Mouse (Mus musculus) forebrain, embryonic 16.5 days (tissue): Measurements from ENCODE around the gene Fam168b. TPM values are rescaled to one million over a fixed set of nuclear protein-coding genes. Genes with fewer than 3 reads are reported as not detected.

Source experiments
- ATAC-seq: fragments of 200-750 bp; cut with Nextera tagmentation; 2 replicates; pipeline ENCODE4 v1.8.0; 2017; ENCODE audit warnings: mild to moderate bottlenecking, moderate library complexity
- H3K27ac ChIP-seq: fragments of 300-500 bp; sonication (generic); 2 replicates; pipeline ENCODE4 v1.5.1; 2014; ENCODE audit warnings: low read length, control low read depth
- H3K27me3 ChIP-seq: fragments of 300-500 bp; sonication (generic); replicated peaks from 2 replicates; pipeline ENCODE4 v1.6.1; 2014; ENCODE audit warnings: low read length; ENCODE audit not compliant: control insufficient read depth, insufficient read depth
- H3K36me3 ChIP-seq: fragments of 300-500 bp; sonication (generic); 2 replicates; pipeline ENCODE4 v1.6.1; 2014; ENCODE audit not compliant: control insufficient read depth, insufficient read depth
- H3K4me1 ChIP-seq: fragments of 300-500 bp; sonication (generic); replicated peaks from 2 replicates; pipeline ENCODE4 v1.6.1; 2014; ENCODE audit warnings: low read length; ENCODE audit not compliant: control insufficient read depth, insufficient read depth
- H3K4me2 ChIP-seq: fragments of 300-500 bp; sonication (generic); 2 replicates; pipeline ENCODE4 v1.6.1; 2014; ENCODE audit warnings: mild to moderate bottlenecking, low read length, control low read depth
- H3K4me3 ChIP-seq: fragments of 300-500 bp; sonication (generic); replicated peaks from 2 replicates; pipeline ENCODE4 v1.5.1; 2014; ENCODE audit warnings: mild to moderate bottlenecking, low read length, control low read depth
- H3K9ac ChIP-seq: fragments of 300-500 bp; sonication (generic); replicated peaks from 2 replicates; pipeline ENCODE4 v1.6.1; 2014; ENCODE audit warnings: low read depth, low read length, control low read depth
- H3K9me3 ChIP-seq: fragments of 300-500 bp; sonication (generic); 2 replicates; pipeline ENCODE4 v1.6.1; 2016; ENCODE audit warnings: low read length; ENCODE audit not compliant: control insufficient read depth
- WGBS: fragments of 180-500 bp; shearing (Covaris S2); extraction: QIAGEN DNeasy Blood & Tissue Kit; methylation state at CpG from one replicate; pipeline ENCODE4 v1.1.7; 2014; 5-methylcytosine and 5-hydroxymethylcytosine counted together
- polyA plus RNA-seq: library from polyadenylated mRNA; unstranded; fragments of >200 nt; fragmentation: Nextera tagmentation; extraction: Ambion mirVana; gene quantifications from 2 replicates; pipeline ENCODE4 v1.2.1, GENCODE M21; 2015

The Fam168b gene
- polyA plus RNA-seq, 1 experiment from 2014 or later: 161 TPM

DNA sequence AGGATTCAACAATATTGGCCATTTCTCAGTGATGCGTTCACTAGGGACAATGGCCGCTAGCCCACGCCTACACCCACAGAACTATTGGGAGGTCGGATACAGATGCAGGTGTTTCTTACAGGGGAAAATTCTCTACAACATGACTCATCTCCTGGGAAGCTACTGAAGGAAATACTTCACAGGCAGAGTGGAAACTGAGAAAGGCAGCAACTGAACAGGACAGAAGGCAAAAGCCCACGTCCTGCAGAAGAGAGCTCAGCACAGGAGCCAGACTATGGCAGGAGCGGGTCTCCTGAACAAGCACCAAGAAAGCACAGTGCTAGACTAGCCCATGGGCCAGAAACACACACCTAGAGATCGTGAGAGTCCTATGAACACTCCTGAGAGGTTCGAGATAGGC is 18.7 kb downstream of the Fam168b start:
- ATAC-seq: no peak
- no peak overlapping the region for H3K27ac ChIP-seq

GRCm38 (mm10) chr1:34823353-34823752 is 19.5 kb downstream of the Fam168b start:
- H3K27ac ChIP-seq: no peak overlapping the region
- no peak overlapping the region for H3K4me2 ChIP-seq
- no peaks in the 10 kb centered on the region for H3K27me3 ChIP-seq
- H3K4me3 ChIP-seq: no peak overlapping the region
- ATAC-seq: no peak
- WGBS: 91% methylated on average over 6 of the region's 6 CpGs
- H3K4me1 ChIP-seq: peaks cover 3% of the 10 kb centered on the region; the same call in 1 of the 2 replicates
- peaks cover 19% of the 10 kb centered on the region for H3K36me3 ChIP-seq
- H3K9ac ChIP-seq: no peak overlapping the region
- no peaks in the 10 kb centered on the region for H3K9me3 ChIP-seq

More for the DNA sequence above, 18.7 kb downstream of the Fam168b start:
- H3K27me3 ChIP-seq: no peaks in the 10 kb centered on the region
- 90% methylated on average over 8 of the region's 8 CpGs for WGBS
- peaks cover 22% of the 10 kb centered on the region for H3K36me3 ChIP-seq
- H3K9me3 ChIP-seq: no peaks in the 10 kb centered on the region
- H3K4me1 ChIP-seq: peaks cover 3% of the 10 kb centered on the region; the same call in 1 of the 2 replicates
- no peak overlapping the region for H3K4me2 ChIP-seq
- no peak overlapping the region for H3K4me3 ChIP-seq
- no peak overlapping the region for H3K9ac ChIP-seq

DNA sequence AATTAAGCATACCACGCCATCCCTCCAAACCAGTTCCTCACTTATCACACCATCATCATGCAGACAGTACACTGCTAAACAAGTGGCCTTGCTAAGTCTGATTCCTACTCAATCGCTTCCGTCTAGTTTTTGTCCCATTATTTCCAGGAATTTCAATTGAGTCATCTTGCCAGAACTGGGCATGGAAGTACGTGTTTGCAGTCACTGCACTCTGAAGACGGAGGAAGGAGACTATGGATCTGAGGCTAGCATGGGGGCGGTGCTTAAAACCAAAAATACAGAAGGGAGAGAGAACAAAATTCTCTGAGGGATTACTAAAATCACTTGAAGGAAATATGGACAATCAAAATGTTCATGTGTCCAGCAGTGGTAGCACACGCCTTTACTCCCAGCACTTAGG is 20.1 kb downstream of the Fam168b start:
- no peak for ATAC-seq
- 93% methylated on average over 7 of the region's 7 CpGs for WGBS
- Histone ChIP-seq H3K4me2 (no peak overlapping the region), H3K9ac (no peak overlapping the region), H3K9me3 (no peaks in the 10 kb centered on the region), H3K4me1 (peaks cover 3% of the 10 kb centered on the region; the same call in 1 of the 2 replicates), H3K36me3 (peaks cover 15% of the 10 kb centered on the region), H3K27me3 (no peaks in the 10 kb centered on the region), H3K4me3 (no peak overlapping the region), H3K27ac (no peak overlapping the region)

DNA sequence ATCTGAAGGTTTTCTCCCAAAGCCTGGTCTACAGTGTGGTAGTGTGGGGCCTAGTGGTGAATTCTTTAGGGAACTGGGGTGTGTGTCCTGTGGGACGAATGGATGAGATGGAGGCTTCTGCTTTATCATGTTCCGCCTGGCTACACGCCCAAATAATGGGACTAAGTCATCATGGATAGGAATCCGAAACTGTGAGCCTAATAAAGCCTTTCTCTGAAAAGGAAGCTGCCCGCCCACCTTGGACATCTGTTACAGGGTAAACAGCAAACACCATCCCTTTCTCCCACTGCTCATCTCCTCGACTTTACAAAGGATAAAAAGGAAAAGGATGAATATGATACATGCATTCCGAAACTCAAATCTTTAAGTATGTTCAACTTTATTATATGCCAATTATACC is 20.9 kb downstream of the Fam168b start:
- no peak overlapping the region for H3K27ac ChIP-seq
- H3K9me3 ChIP-seq: no peaks in the 10 kb centered on the region
- no peaks in the 10 kb centered on the region for H3K27me3 ChIP-seq
- H3K4me3 ChIP-seq: no peak overlapping the region
- no peak overlapping the region for H3K4me2 ChIP-seq
- no peak overlapping the region for H3K9ac ChIP-seq
- peaks cover 18% of the 10 kb centered on the region for H3K36me3 ChIP-seq
- H3K4me1 ChIP-seq: peaks cover 3% of the 10 kb centered on the region; the same call in 1 of the 2 replicates
- WGBS: 93% methylated on average over 7 of the region's 7 CpGs
- no peak for ATAC-seq

GRCm38 (mm10) chr1:34821411-34821810 is 21.5 kb downstream of the Fam168b start:
- H3K9ac ChIP-seq: no peak overlapping the region
- no peak overlapping the region for H3K4me2 ChIP-seq
- H3K4me1 ChIP-seq: peaks cover 3% of the 10 kb centered on the region; the same call in 1 of the 2 replicates
- no peaks in the 10 kb centered on the region for H3K9me3 ChIP-seq
- peaks cover 24% of the 10 kb centered on the region for H3K36me3 ChIP-seq
- H3K27ac ChIP-seq: no peak overlapping the region
- H3K4me3 ChIP-seq: no peak overlapping the region
- H3K27me3 ChIP-seq: no peaks in the 10 kb centered on the region
- 85% methylated on average over 2 of the region's 2 CpGs for WGBS
- no peak for ATAC-seq

DNA sequence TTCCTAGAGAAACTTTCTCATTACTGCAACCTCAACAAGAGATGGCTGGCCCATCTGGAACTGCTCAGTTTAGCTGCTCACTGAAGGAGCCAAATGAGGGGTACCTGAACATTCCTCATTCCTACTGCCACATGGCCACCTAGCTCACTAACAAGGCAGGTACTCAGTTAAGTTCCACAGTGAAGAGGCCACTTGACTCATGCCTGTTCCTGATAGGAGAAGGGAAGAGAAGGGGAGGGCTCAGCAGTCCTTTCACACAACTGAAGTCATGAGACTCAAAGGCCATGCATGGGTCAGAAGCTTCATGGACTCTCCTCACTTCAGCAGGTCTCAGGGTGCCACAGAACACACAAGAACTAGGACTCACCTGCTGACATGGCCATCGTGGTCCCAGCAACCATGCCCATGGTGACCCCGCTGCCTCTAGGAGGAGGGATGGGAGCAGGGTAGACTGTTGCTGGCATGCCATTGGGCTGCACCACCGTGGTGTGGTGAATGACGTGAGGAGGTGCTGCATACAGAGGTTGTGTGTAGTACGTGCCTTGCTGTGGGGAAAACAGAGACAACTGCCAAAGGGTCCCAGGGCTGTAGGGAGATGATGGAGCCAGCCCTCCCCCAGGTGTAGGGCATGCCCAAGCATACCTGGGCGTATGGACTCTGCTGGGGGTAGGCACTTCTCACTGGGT is 23.5 kb downstream of the Fam168b start:
- WGBS: 93% methylated on average over 6 of the region's 6 CpGs
- H3K36me3 ChIP-seq: peaks cover 35% of the 10 kb centered on the region

GRCm38 (mm10) chr1:34815843-34816242 is 27.0 kb downstream of the Fam168b start:
- Histone ChIP-seq H3K27me3 (no peaks in the 10 kb centered on the region), H3K9me3 (no peaks in the 10 kb centered on the region), H3K4me2 (no peak overlapping the region), H3K36me3 (peaks cover 31% of the 10 kb centered on the region), H3K27ac (no peak overlapping the region), H3K4me3 (no peak overlapping the region), H3K9ac (no peak overlapping the region), H3K4me1 (no peaks in the 10 kb centered on the region)
- 86% methylated on average over 6 of the region's 6 CpGs for WGBS
- ATAC-seq: no peak

More for the DNA sequence above, 23.5 kb downstream of the Fam168b start:
- Histone ChIP-seq H3K4me1 (no peaks in the 10 kb centered on the region), H3K27ac (no peak overlapping the region), H3K9me3 (no peaks in the 10 kb centered on the region), H3K4me3 (no peak overlapping the region), H3K27me3 (no peaks in the 10 kb centered on the region), H3K9ac (no peak overlapping the region), H3K4me2 (no peak overlapping the region)
- ATAC-seq: no peak

DNA sequence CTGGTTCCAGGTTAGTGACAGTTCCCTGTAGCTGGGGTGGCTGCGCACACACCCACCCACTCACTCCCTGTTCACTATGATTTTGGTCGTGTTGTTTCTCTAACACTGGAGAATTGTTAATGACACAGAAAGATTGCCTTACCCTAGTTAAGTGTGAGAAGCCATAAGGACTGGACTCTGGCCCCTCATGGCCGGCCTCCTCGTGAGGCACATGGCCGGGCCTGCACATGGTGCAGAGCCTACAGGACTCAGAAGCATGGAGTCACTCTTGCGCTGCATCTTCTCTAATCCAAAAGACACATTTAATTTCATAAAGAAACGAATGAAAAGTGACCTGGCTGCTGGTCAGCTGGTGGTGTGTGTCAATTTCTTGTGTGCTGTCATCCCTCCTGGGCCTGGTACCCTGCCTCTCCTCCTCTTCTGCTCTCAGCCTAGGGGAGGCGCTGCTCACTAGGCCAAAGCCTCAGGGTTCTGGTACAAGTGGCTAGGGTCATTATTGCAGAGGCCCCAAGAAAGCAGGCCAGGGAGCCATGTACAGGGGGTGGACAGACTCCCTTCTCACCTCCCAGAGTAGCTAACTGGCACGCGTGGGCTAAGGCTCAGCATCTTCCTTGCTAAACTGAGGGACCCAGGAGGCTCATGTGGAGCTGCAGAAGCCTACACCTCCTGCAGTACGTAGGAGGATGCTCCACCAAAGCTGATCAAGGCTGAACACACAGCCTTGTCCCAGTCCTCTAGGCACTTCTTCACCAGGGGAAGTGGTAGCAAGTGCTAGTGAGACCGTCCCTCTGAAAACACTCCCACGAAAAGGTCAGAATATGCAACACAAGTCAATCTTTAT is 30.2 kb downstream of the Fam168b start:
- Histone ChIP-seq H3K36me3 (peaks cover 26% of the 10 kb centered on the region), H3K27me3 (no peaks in the 10 kb centered on the region), H3K9ac (no peak overlapping the region), H3K9me3 (no peaks in the 10 kb centered on the region), H3K4me1 (no peaks in the 10 kb centered on the region), H3K27ac (no peak overlapping the region), H3K4me2 (no peak overlapping the region), H3K4me3 (no peak overlapping the region)
- WGBS: 94% methylated on average over 13 of the region's 13 CpGs
- no peak for ATAC-seq

DNA sequence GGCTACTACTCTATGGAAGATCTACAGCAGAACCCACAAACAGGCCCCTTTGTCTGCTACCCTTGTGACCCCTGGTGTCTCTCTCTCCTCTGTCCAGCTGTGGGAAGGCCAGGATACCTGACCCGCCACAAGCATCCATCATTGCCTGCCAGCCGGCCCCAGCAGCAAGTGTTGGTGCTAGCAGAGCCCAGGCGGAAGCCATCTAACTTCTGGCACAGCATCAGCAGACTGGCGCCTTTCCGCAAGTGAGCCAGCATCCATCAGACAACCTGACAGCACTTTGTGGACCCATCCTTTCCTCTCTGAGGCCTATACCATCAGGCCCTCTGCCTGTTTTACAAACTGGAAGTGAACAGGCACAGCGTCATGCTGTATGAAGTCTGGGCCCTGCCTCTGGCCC is 31.3 kb downstream of the Fam168b start:
- ATAC-seq: peak; percentile 9; the same call in 1 of the 2 replicates
- no peak overlapping the region for H3K4me2 ChIP-seq
- H3K27me3 ChIP-seq: no peaks in the 10 kb centered on the region
- H3K27ac ChIP-seq: no peak overlapping the region
- H3K36me3 ChIP-seq: peaks cover 17% of the 10 kb centered on the region
- no peak overlapping the region for H3K9ac ChIP-seq
- WGBS: 68% methylated on average over 6 of the region's 6 CpGs
- no peaks in the 10 kb centered on the region for H3K9me3 ChIP-seq
- H3K4me3 ChIP-seq: no peak overlapping the region
- H3K4me1 ChIP-seq: no peaks in the 10 kb centered on the region
